Mouse (Mus musculus) heart, postnatal 0 days (tissue): ENCODE measurements around the gene Pdzd9. TPM values are rescaled to one million over a fixed set of nuclear protein-coding genes. Genes with fewer than 3 reads are reported as not detected.

ENCODE experiments used
- ATAC-seq: fragments of 200-750 bp; cut with Nextera tagmentation; 2 replicates; pipeline ENCODE4 v1.8.0; 2017; ENCODE audit warnings: low read depth, moderate number of reproducible peaks, moderate library complexity; ENCODE audit not compliant: insufficient read depth
- DNase-seq: peaks from one replicate; pipeline ENCODE4 v3.0.0-alpha.2; 2016; ENCODE audit warnings: low spot score
- H3K27ac ChIP-seq: fragments of 300-500 bp; sonication (generic); 2 replicates; pipeline ENCODE4 v1.5.1; 2014; ENCODE audit warnings: low read depth, mild to moderate bottlenecking
- H3K27me3 ChIP-seq: fragments of 300-500 bp; sonication (generic); 2 replicates; pipeline ENCODE4 v1.6.1; 2014; ENCODE audit warnings: low read length, mixed read lengths; ENCODE audit not compliant: control insufficient read depth, insufficient read depth
- H3K36me3 ChIP-seq: fragments of 300-500 bp; sonication (generic); replicated peaks from 2 replicates; pipeline ENCODE4 v1.6.1; 2014; ENCODE audit warnings: low read length, mixed read lengths; ENCODE audit not compliant: control insufficient read depth, insufficient read depth
- H3K4me1 ChIP-seq: fragments of 300-500 bp; sonication (generic); 2 replicates; pipeline ENCODE4 v1.6.1; 2014; ENCODE audit warnings: antibody characterized with exemption; ENCODE audit not compliant: control insufficient read depth, insufficient read depth
- H3K4me2 ChIP-seq: fragments of 300-500 bp; sonication (generic); 2 replicates; pipeline ENCODE4 v1.6.1; 2014; ENCODE audit warnings: low read depth, mild to moderate bottlenecking, low read length, moderate library complexity
- H3K4me3 ChIP-seq: fragments of 300-500 bp; sonication (generic); 2 replicates; pipeline ENCODE4 v1.5.1; 2014; ENCODE audit warnings: low read depth, low read length
- H3K9ac ChIP-seq: fragments of 300-500 bp; sonication (generic); replicated peaks from 2 replicates; pipeline ENCODE4 v1.6.1; 2014; ENCODE audit warnings: low read depth, low read length, mixed read lengths
- H3K9me3 ChIP-seq: fragments of 300-500 bp; sonication (generic); replicated peaks from 2 replicates; pipeline ENCODE4 v1.6.1; 2016; ENCODE audit warnings: low read length; ENCODE audit not compliant: control insufficient read depth
- CTCF ChIP-seq: IDR thresholded peaks from 2 replicates; pipeline ENCODE4 v1.5.1; 2016; ENCODE audit warnings: antibody characterized with exemption, control low read depth, low read depth
- EP300 ChIP-seq: IDR thresholded peaks from 2 replicates; pipeline ENCODE4 v1.6.1; 2016; ENCODE audit warnings: antibody characterized with exemption, low read depth
- WGBS: fragments of 180-500 bp; shearing (Covaris S2); extraction: QIAGEN DNeasy Blood & Tissue Kit; methylation state at CpG from one replicate; pipeline ENCODE4 v1.1.7; 2014; 5-methylcytosine and 5-hydroxymethylcytosine counted together
- polyA plus RNA-seq: library from polyadenylated mRNA; unstranded; fragments of >200 nt; fragmentation: Nextera tagmentation; extraction: Ambion mirVana; gene quantifications from 2 replicates; pipeline ENCODE4 v1.2.1, GENCODE M21; 2015
- total RNA-seq: library from RNA; depleted of rRNA; stranded (reverse); fragments of >200 nt; gene quantifications from 2 replicates; pipeline ENCODE4 v1.2.3, GENCODE M21; 2014; ENCODE audit warnings: low replicate concordance

Pdzd9 gene
- total and polyA plus RNA-seq, 2 experiments from 2014 or later, result 0.37 TPM; not detected in 1

DNA sequence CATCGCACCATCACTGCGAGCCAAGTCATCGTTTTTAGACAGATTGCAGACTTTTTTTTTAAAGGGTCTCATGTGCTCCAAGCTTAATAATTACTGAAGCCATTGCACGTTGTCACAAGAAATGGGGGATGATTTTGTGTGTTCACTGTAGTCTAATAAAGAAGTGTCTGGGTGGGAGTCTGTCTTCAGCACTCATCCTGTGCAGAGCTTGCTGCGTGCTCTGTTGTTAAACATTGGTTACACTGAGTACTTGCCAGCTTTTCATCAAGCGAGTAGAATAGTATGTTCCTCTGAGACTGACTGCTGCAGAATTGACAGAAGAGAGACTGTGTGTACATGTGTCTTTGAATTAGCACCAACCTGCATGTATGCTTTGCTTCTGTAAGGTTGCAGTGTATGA is 15.1 kb upstream of the Pdzd9 start:
- H3K36me3 ChIP-seq, result no peaks in the 10 kb centered on the region
- no peak overlapping the region for H3K4me3 ChIP-seq
- DNase-seq (no peak), ATAC-seq (no peak)
- WGBS, result 70% methylated on average over 6 of the region's 6 CpGs
- peaks cover 50% of the 10 kb centered on the region for H3K4me1 ChIP-seq
- H3K4me2 ChIP-seq, result no peak overlapping the region
- H3K9ac ChIP-seq, result no peak overlapping the region
- TF ChIP-seq EP300 (no peak), CTCF (no peak)
- no peaks in the 10 kb centered on the region for H3K9me3 ChIP-seq
- H3K27me3 ChIP-seq, result no peaks in the 10 kb centered on the region
- H3K27ac ChIP-seq, result peak overlapping the region; percentile 7; the same call in 1 of the 2 replicates

DNA sequence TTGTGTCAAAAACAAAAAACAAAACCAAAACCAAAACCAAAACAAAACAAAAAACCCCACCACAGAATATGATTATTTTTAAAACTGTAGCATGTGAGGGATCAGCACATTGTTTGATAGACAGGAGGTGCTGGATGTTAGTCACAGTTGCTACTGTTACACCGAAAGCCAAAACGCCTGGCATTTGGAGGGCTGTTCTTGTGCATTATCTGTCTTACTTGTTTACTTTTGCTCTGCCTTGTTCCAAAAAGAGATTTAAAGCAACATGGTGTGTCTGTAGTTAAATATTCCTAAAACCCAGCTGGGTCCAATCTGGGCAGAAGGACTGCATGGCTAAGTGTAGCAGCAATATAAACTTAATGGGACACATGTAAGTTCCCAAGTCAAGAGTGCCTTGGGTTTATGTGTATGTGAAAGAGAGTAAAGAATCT is 14.6 kb upstream of the Pdzd9 start:
- Histone ChIP-seq H3K4me1 (peaks cover 52% of the 10 kb centered on the region), H3K4me2 (no peak overlapping the region), H3K4me3 (no peak overlapping the region), H3K36me3 (no peaks in the 10 kb centered on the region), H3K9ac (no peak overlapping the region), H3K9me3 (no peaks in the 10 kb centered on the region), H3K27ac (no peak overlapping the region), H3K27me3 (no peaks in the 10 kb centered on the region)
- DNase-seq, result no peak
- no peak for TF ChIP-seq EP300
- TF ChIP-seq CTCF, result no peak
- ATAC-seq, result no peak
- WGBS, result 39% methylated on average over 2 of the region's 2 CpGs

DNA sequence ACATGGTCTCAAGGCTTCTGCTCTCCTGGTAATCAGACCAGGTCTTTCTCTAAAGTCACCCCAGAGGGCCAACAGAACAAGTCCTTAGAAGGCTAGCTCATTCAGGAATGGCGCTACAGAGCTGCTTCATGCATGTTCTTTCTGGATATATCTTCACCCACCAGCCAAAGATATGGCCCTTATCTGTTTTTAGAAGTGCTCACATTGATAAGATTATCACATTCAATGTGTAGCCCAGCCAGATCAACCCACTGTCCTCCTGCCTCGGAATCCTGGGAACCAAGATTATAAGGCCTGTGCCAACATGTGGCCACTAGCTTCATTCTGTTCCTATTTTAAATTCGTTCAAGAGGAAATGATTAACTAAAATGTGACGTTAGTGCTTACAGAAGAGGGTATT is 11.9 kb upstream of the Pdzd9 start:
- H3K9ac ChIP-seq, result no peak overlapping the region
- H3K36me3 ChIP-seq, result no peaks in the 10 kb centered on the region
- no peak for TF ChIP-seq CTCF
- no peak for TF ChIP-seq EP300
- WGBS, result 16% methylated on average over 4 of the region's 4 CpGs
- ATAC-seq, result no peak
- peak overlapping the region; percentile 38; the same call in 1 of the 2 replicates for H3K27ac ChIP-seq
- no peak for DNase-seq
- no peak overlapping the region for H3K4me3 ChIP-seq
- H3K27me3 ChIP-seq, result no peaks in the 10 kb centered on the region
- H3K9me3 ChIP-seq, result no peaks in the 10 kb centered on the region
- H3K4me2 ChIP-seq, result no peak overlapping the region
- peaks cover 64% of the 10 kb centered on the region for H3K4me1 ChIP-seq

GRCm38 (mm10) chr7:120679023-120679422 is 8.9 kb upstream of the Pdzd9 start:
- ATAC-seq (no peak), DNase-seq (no peak)
- no peak for TF ChIP-seq CTCF
- H3K36me3 ChIP-seq, result no peaks in the 10 kb centered on the region
- WGBS, result 31% methylated on average over 8 of the region's 8 CpGs
- no peak overlapping the region; the same call in 1 of the 2 replicates for H3K9ac ChIP-seq
- H3K4me2 ChIP-seq, result peak overlapping the region; percentile 69
- H3K9me3 ChIP-seq, result no peaks in the 10 kb centered on the region
- H3K4me3 ChIP-seq, result peak overlapping the region; percentile 89
- H3K27ac ChIP-seq, result no peak overlapping the region
- peaks cover 48% of the 10 kb centered on the region for H3K4me1 ChIP-seq
- H3K27me3 ChIP-seq, result no peaks in the 10 kb centered on the region

GRCm38 (mm10) chr7:120677764-120678531 is 7.8 kb upstream of the Pdzd9 start:
- TF ChIP-seq CTCF, result no peak
- TF ChIP-seq EP300, result no peak
- H3K27ac ChIP-seq, result peak overlapping the region; percentile 88
- H3K9ac ChIP-seq, result peak overlapping the region; percentile 90
- peak overlapping the region; percentile 69 for H3K4me2 ChIP-seq
- no peaks in the 10 kb centered on the region for H3K9me3 ChIP-seq
- peak; percentile 24; the same call in 1 of the 2 replicates for ATAC-seq
- no peak for DNase-seq
- WGBS, result 2% methylated on average over 42 of the region's 42 CpGs
- H3K4me1 ChIP-seq, result peaks cover 48% of the 10 kb centered on the region
- H3K36me3 ChIP-seq, result no peaks in the 10 kb centered on the region
- no peaks in the 10 kb centered on the region for H3K27me3 ChIP-seq
- H3K4me3 ChIP-seq, result peak overlapping the region; percentile 89
